Mouse (Mus musculus) CH12.LX (cell line): Measurements from ENCODE around the gene Npcd.

ENCODE experiments used
- CTCF ChIP-seq, 2 experiments: IDR thresholded peaks in 1 of 2; conservative IDR thresholded peaks in 1 of 2; 2 replicates each; pipeline ENCODE4 v1.5.1; 2011 to 2012; ENCODE audit warnings: low read depth in 2 of 2, low read length in 2 of 2, improper control_type of control experiment in 1 of 2, inconsistent platforms in 1 of 2, mild to moderate bottlenecking in 1 of 2, moderate library complexity in 1 of 2
- GABPA ChIP-seq: IDR thresholded peaks from 2 replicates; pipeline ENCODE4 v1.6.1; 2012; ENCODE audit warnings: low read depth, low read length, improper control_type of control experiment, inconsistent platforms; ENCODE audit not compliant: insufficient replicate concordance
- POLR2A ChIP-seq: IDR thresholded peaks from 2 replicates; pipeline ENCODE4 v1.6.1; 2011; ENCODE audit warnings: low read depth, mild to moderate bottlenecking, improper control_type of control experiment, low read length

GRCm38 (mm10) chr15:79827778-79828210 is 6.2 kb downstream of the Npcd start:
- TF ChIP-seq POLR2A (no peak), CTCF (conservative IDR thresholded peaks at IDR 0.05 in 1 of 2, IDR thresholded peaks at IDR 0.05 in 1 of 2; ENCODE audit: low read depth in 2 of 2, low read length in 2 of 2) (no peak), GABPA (no peak)
